Mouse (Mus musculus): Measurements from ENCODE around the gene Olfr1440. TPM values are rescaled to one million over a fixed set of nuclear protein-coding genes. Genes with fewer than 3 reads are reported as not detected.

The Olfr1440 gene
- not detected in 2 replicates for polyA plus RNA-seq (2012)

GRCm38 (mm10) chr19:12386979-12387378 is at the start of gene Olfr1440:
Gene Olfr1440, plus strand, starts transcription at chr19:12387279.

GRCm38 (mm10) chr19:12417361-12417760 is 30.3 kb downstream of the Olfr1440 start, which contains the start of gene Olfr1441:
Gene Olfr1441, plus strand, starts transcription at chr19:12417433.

GRCm38 (mm10) chr19:12427605-12428004 is 40.5 kb downstream of the Olfr1440 start, which contains the start of gene Pfpl:
Gene Pfpl, plus strand, starts transcription at chr19:12427905.

Other genes with a start within 250 kb of the Olfr1440 start
- gene Olfr1555-ps1, start 217.2 kb upstream of the Olfr1440 start, polyA plus RNA-seq (2012), result not detected in 2 replicates
- gene Olfr1431, start 186.6 kb upstream of the Olfr1440 start, polyA plus RNA-seq (2012), result not detected in 2 replicates
- not detected in 2 replicates for gene Olfr1432, start 154.7 kb upstream of the Olfr1440 start, polyA plus RNA-seq (2012)
- not detected in 2 replicates for gene Olfr262, start 145.6 kb upstream of the Olfr1440 start, polyA plus RNA-seq (2012)
- gene Olfr235, start 126.2 kb upstream of the Olfr1440 start, polyA plus RNA-seq (2012), result not detected in 2 replicates
- gene Olfr1434, start 107.4 kb upstream of the Olfr1440 start, polyA plus RNA-seq (2012), result not detected in 2 replicates
- gene Olfr1436, start 88.1 kb upstream of the Olfr1440 start, polyA plus RNA-seq (2012), result not detected in 2 replicates
- not detected in 2 replicates for gene Olfr1437, start 62.2 kb upstream of the Olfr1440 start, polyA plus RNA-seq (2012)
- gene Olfr1438-ps1, start 51.4 kb upstream of the Olfr1440 start, polyA plus RNA-seq (2012), result not detected in 2 replicates
- not detected in 2 replicates for gene Olfr1441, start 30.2 kb downstream of the Olfr1440 start, polyA plus RNA-seq (2012)
- not detected in 2 replicates for gene Pfpl, start 40.6 kb downstream of the Olfr1440 start, polyA plus RNA-seq (2012)
- 5.2 and 9.2 TPM in 2 replicates for gene Mpeg1, start 73.5 kb downstream of the Olfr1440 start, polyA plus RNA-seq (2012)
- 9.8 and 14.3 TPM in 2 replicates for gene Dtx4, start 114.2 kb downstream of the Olfr1440 start, polyA plus RNA-seq (2012)
- gene Fam111a, start 158.5 kb downstream of the Olfr1440 start, polyA plus RNA-seq (2012), result 3.4 and 5.0 TPM in 2 replicates
- not detected in 2 replicates for gene Gm4952, start 212.7 kb downstream of the Olfr1440 start, polyA plus RNA-seq (2012)
- gene Glyat, start 246.0 kb downstream of the Olfr1440 start, polyA plus RNA-seq (2012), result 0.05 TPM in 1 of 2 replicates, not detected in the other

All from megakaryocyte-erythroid progenitor cell, adult 5 weeks (primary cell).